Mouse (Mus musculus): ENCODE measurements around the gene Gm11541. TPM values are rescaled to one million over a fixed set of nuclear protein-coding genes. Genes with fewer than 3 reads are reported as not detected.
A peak's percentile ranks its signal among the peaks of the same experiment; 100 is the strongest.

Gm11541 gene
- total RNA-seq (2015; ENCODE audit: low replicate concordance) (not detected in 2 replicates), total RNA-seq (2017; ENCODE audit: low replicate concordance) (not detected in 2 replicates)

DNA sequence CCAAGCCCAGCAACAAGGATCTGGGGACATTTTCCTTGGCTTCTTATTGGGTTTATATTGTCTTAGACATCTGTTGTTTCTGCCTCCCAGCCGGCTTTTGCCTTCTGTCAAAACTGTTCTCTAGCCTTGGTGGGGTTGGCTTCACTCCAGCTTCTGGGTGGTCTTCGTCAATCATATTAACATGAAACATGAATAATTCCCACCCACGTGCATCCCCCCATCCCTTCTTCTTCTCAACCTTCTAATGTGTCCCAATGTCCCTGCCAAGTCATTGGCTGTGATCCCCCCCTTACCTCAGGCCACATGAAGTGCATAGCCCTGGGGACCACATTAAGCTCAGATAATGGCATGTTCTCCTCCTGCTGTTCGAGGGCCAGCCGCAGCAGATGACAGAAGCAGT lies at the start of gene Gm11541:
TSS of gene Gm11541 (minus strand) at position 28 of the 400 bp plus-strand sequence.
- ATAC-seq (replicated peaks; ENCODE audit: low FRiP score, poor library complexity, severe bottlenecking): no peak

DNA sequence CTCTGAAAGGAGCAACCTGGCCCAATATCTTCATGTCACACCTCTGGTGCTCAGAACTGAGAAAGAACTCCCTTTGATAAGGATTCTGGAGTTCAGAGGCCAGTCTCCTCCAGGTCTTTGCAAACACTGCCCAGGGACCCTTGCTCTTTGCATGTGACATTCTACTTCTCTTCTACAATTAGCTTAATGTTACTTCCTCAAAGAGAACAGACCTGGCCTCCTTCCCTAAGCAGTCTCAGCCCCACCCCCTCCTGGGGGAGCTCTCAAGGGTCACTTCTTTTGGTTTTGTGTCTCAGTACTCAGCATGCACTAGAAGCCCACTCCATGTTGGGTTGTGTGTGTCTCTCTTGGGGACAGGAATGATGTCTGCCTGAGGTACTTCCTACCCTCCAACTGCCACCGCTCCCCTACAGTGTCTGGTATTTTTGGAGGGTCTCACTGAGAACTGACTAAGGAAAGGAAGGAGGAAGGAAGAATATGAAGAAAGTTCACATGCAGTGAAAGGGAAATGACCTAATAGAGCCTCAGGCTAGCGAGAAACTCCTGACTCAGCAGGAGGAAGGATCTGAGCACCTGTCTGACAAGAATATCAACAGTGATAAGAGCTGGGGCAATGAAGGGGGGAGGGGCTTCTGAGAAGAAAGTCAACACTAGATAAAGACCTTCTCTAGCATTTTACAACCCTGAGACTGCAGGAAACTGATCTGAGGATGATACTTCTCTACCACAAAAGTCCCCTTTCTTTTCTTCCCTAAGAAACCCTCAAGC lies 48.8 kb upstream of the Gm11541 start:
- no peak for ATAC-seq (replicated peaks; ENCODE audit: low FRiP score, poor library complexity, severe bottlenecking)

DNA sequence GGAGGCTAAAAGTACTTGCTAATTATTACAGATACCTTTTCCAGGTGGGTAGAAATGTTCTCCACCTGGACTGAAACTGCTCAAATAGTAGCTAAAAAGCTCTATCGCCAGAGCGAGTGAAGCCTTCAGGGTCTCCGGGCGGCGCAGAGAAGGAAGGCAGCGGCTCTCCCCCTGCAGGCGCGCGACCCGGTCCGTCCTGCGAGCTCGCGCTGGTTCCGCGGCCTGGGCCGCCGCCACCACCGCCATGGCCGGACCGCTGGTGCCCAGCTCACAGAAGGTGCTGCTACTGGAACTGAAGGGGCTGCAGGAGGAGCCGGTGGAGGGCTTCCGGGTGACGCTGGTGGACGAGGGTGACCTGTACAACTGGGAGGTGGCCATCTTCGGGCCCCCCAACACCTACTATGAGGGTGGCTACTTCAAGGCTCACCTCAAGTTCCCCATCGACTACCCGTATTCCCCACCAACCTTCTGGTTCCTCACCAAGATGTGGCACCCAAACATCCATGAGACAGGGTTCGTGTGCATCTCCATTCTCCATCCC lies 37.5 kb upstream of the Gm11541 start, which contains the start of gene Cdc34b:
TSS of gene Cdc34b (plus strand) at position 51 of the 541 bp plus-strand sequence.
- ATAC-seq (replicated peaks; ENCODE audit: low FRiP score, poor library complexity, severe bottlenecking): no peak

DNA sequence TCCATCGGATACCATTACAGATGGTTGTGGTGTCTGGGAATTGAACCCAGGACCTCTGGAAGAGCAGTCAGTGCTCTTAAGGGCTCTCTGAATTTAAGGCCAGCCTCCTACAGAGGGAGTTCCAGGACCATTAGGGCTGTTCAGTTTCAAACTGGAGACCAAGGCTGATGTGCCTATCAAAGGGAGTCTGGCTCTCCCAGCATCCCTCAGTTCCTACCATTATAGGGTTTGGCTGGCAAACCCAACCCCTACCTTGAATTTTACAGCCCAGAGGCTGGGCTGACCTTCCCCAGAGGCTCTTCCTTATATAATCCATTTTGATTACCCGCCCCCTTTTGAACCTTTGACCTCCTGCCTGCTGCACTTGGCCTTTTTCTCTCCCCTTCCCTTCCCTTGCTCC lies 31.4 kb upstream of the Gm11541 start:
- no peak for ATAC-seq (replicated peaks; ENCODE audit: low FRiP score, poor library complexity, severe bottlenecking)

DNA sequence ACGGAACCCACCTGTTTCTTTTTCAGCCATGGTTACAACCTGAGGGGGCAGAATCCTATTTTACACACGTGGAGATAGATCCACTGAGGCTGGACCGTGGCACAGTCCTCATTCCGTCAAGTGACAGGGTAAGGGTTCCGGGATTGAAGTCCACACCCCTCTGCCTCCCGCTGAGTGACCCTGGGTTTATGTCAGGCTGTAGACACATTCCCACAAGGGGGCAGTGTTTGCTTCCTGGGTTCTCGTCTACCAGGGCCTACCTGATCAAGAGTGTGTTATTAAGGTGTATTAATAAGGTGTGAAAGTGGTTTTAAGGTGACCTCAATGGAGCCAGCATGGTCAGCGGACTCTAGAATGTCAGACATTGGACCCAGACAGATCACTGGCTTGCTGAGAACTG lies 28.5 kb upstream of the Gm11541 start:
- ATAC-seq (replicated peaks; ENCODE audit: low FRiP score, poor library complexity, severe bottlenecking): peak; percentile 29; the same call in 1 of the 2 replicates

DNA sequence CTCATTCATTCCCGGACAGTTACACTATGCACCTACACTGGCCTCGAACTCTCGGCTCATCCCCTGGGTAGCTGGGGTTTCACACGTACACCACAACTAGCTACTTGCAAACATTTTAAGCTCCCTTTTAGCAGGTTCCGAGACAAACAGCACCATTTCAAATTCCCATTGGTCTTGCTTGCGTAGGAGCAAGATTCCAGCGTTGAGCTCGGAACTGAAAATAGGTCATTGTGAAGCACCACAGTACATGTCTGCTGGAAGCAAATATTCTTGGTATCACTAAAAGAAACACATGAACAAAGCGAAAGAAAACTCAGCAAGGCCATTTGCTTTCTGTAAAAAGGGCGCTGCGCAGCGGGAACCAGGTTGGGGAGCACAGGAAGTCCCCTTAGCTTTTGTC lies 26.9 kb upstream of the Gm11541 start:
- ATAC-seq (replicated peaks; ENCODE audit: low FRiP score, poor library complexity, severe bottlenecking): no peak

DNA sequence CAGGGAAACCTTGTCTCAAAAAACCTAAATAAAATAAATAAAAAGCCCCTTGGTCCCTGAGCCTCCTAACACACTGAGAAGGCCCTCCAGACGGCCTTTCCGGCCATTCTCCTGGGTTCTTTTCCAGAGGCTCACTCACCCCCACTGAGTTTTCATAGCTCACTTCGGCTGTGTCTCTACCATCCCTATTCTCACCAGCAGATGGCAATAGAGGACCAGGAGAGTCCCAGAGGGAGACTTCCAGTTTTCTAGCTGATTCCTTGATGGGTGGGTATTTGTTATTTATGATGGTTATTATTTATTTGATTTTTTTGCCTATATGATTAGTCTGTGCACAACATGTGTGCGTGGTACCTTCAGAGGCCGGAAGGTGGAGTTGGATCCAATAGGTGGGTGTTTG lies 26.0 kb upstream of the Gm11541 start:
- no peak; the same call in 1 of the 2 replicates for ATAC-seq (replicated peaks; ENCODE audit: low FRiP score, poor library complexity, severe bottlenecking)

DNA sequence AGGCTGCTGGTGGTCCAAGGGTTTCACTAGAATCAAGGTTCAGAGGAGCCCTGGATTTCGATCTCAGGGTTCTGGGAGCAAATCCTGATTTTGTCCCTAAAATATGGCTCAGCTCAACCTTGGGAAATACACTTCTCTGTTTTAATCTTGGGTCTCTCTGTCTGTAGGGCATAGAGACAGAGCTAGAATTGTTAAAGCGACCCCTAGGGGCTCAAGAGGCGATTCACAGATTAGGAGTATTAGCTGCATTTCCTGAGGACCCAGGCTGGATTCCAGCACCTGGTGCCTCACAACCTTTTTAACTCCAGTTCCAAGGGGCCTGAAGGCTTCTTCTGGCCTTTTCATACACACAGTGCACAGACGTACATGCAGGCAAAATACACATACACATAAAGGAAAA lies 25.3 kb upstream of the Gm11541 start:
- no peak for ATAC-seq (replicated peaks; ENCODE audit: low FRiP score, poor library complexity, severe bottlenecking)

DNA sequence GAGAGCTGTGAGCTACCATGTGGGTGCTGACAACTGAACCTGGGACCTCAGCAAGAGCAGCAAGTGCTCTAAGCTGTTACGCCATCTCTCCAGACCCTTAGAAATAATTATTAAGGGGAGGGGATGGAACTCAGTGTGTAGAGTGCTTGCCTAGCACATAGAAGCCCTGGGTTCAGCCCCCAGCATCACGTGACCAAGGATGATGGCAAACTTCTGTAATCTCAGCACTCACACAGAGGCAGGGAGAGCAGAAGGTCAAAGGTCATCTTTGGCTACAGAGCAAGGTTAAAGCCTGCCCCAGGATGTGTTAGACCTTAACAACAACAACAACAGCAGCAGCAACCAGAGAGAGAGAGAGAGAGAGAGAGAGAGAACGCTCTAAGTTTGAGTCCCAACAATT lies 24.2 kb upstream of the Gm11541 start:
- no peak for ATAC-seq (replicated peaks; ENCODE audit: low FRiP score, poor library complexity, severe bottlenecking)

DNA sequence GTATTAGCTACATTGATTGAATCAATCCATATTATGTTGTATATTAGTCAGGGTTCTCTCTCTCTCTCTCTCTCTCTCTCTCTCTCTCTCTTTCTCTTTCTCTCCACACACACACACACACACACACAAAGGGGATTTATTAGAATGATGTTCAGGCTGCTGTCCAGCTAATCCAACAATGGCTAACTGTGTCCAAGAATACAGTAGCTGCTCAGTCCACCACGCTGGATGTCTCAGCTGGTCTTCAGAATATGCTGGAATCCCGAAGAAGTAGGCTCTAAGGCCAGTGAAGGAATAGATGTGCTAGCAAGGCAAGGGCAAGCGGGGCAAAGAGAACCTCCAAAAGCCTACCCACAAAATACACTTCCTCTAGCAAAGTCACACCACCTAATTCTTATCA lies 23.0 kb upstream of the Gm11541 start:
- no peak for ATAC-seq (replicated peaks; ENCODE audit: low FRiP score, poor library complexity, severe bottlenecking)

DNA sequence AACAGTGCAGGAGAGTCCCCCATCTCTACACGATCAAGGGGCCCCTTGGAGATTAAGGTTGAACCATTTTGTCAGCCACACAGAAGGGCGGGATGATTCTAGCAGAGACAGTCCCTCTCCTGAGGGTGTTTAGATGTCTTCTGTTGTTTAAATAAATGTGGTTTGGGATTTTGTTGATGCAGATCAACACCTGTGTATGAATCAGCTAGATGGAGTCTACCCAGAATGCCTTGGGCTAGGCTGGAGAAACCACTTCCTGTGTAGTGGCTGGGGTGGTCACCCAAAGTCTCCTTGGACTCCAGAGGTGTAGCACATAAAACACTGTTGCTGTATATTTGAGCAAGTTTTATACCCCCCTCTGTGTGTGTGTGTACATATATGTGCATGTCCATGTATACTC lies 14.9 kb upstream of the Gm11541 start:
- no peak for ATAC-seq (replicated peaks; ENCODE audit: low FRiP score, poor library complexity, severe bottlenecking)

DNA sequence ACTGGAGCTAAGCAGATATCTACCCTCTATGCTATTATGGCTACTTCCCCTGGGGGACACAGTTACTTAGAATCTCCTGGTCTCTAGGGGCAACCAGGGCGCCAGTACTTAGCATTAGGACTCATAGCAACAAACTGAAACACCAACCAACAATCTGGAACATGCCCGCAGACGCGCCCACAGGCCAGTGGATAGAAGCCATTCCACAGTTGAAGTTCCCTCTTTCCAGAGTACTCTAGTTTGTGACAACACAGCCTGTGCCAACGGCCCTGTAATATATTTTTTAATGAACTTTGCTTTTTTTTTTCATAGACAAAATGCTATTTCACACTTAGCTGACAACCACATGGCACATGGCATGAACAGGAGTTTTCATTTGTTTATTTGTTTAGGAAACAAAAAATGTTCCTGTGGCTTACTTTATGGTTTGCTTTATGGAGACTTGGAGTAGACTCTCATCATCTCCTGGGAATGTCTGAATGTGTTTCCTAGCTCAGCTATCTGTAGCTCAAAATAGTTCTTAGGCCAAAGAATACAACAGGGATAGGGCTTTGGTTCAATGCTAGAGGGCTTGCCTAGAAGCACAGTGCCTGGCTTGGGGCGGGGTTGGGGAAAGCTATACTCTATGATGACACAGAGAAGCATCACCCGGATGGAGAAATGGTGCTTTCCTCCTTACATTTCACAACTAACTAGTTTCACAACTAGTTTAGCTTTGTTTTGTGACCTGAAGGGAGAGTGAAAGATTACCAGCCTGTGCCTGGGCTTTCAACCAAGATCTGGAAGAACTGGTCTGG lies 14.0 kb upstream of the Gm11541 start:
- ATAC-seq (replicated peaks; ENCODE audit: low FRiP score, poor library complexity, severe bottlenecking): no peak

DNA sequence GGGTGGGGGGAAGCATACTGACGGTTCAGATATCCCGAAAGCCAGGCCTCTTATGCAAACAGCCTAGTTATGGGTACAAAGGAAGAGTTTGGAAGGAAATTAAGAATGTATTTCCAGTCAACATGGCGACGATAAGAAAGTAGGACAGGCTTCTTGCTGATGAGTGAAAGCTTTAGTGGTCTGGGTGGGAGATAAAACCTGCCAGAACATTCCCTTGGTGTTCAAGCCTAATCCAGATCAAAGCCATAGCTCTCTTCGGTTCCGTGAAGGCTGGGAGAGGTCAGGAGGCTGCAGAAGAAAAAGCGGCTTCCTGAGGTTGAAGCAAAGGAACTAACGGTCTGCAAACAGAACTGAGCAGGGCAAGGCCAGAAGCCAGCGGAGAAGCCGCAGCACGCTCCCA lies 12.9 kb upstream of the Gm11541 start:
- no peak for ATAC-seq (replicated peaks; ENCODE audit: low FRiP score, poor library complexity, severe bottlenecking)

DNA sequence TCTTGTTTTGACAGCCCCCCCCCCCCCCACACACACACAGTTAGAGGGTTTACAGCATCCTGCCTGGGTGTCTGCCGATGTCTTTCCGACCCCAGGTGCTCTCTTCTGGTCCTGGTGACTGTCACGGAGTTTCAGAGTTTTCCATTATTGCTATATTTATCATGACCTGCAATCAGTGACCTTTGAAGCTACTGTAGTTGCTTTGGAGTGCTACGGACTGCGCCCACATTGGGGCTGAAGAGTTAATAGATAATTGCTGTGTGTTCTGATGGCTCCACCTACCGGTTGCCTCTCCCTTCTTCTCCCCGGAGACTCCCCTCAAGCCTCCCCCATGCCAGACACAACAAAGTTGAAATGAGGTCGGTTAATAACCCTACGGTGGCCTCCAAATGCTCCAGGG lies 12.5 kb upstream of the Gm11541 start:
- no peak for ATAC-seq (replicated peaks; ENCODE audit: low FRiP score, poor library complexity, severe bottlenecking)

DNA sequence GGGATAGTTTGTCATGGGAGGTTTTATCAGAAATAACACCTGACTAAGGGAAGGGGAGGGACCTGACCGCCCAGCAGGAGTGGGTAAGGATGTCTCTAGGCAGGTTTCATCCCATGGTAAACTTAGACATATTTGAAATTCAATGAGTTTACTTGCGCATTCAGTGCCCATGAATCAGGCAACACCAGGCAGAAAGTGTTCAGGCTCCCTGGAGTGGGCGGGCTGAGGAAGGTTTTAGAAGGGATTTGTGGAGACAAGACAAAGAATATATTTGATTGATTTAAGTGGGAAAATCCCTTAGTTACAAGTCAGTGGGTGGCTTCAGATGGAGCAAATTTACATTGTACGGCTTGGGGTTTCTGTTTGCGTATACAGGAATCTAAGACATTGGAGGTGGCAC lies 11.3 kb upstream of the Gm11541 start:
- ATAC-seq (replicated peaks; ENCODE audit: low FRiP score, poor library complexity, severe bottlenecking): no peak

DNA sequence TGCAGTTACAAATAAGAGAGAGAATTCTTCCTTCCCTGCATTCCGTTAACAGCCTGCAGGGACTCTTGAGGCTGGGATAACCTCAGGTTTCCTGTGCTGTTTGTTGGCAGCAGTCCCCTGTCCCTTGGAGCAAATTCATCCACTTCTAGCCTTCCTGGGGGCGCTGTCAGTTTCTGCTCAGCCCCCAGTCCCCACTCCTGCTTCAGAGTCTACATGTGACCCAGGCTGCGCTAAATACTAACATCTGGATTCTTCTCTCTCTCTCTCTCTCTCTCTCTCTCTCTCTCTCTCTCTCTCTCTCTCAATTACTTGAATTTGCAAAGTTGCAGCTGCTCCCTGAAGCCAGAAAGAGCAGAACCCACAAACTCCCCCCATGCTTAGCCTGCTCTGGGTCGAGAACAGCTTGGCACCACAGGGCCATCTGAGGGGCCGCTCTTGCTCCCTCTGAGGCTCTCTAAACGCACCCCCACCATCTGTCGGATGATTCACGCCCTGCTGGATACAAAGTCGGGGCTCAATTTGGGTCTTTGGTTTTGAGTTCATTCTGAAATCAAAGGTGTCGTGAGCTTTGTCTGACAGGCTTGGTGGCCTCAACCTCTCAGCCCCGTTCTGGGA lies 9.1 kb upstream of the Gm11541 start:
- ATAC-seq (replicated peaks; ENCODE audit: low FRiP score, poor library complexity, severe bottlenecking): no peak

DNA sequence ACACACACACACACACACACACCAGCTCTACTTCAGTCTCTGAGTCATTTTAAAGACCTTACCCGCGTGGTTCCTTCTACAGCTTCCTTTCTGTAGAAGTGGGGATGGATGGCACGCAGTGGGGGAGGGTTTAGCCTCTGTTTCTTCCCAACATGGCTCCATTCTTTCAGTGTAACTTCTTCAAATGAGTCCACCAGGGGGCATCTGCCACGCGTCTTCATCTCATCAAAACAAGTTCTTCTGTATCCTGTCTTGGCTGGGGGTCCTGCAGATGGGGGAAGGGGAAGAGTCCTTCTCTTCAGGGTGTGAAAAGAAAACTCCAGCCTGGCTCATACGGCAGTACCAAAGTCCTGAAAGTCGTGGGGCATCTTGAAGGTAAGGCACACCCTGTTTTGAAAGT lies 279 bp downstream of the Gm11541 start:
- no peak for ATAC-seq (replicated peaks; ENCODE audit: low FRiP score, poor library complexity, severe bottlenecking)

DNA sequence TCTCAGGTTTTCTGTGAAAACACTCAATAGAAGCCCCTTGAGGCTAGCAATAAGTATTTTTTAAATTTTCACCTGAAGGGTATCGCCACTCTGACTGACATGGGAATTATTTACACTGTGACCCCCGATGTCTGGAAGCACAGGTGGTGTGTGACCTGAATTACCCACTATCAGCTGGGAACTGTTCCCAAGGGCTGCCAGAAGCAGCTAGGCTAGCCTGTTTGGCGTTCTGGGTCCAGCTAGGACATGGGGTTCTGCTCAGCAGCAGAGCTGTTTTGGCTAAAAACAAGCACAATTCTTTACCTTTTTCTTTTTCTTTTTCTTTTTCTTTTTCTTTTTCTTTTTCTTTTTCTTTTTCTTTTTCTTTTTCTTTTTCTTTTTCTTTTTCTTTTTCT lies 2.1 kb downstream of the Gm11541 start:
- no peak for ATAC-seq (replicated peaks; ENCODE audit: low FRiP score, poor library complexity, severe bottlenecking)

DNA sequence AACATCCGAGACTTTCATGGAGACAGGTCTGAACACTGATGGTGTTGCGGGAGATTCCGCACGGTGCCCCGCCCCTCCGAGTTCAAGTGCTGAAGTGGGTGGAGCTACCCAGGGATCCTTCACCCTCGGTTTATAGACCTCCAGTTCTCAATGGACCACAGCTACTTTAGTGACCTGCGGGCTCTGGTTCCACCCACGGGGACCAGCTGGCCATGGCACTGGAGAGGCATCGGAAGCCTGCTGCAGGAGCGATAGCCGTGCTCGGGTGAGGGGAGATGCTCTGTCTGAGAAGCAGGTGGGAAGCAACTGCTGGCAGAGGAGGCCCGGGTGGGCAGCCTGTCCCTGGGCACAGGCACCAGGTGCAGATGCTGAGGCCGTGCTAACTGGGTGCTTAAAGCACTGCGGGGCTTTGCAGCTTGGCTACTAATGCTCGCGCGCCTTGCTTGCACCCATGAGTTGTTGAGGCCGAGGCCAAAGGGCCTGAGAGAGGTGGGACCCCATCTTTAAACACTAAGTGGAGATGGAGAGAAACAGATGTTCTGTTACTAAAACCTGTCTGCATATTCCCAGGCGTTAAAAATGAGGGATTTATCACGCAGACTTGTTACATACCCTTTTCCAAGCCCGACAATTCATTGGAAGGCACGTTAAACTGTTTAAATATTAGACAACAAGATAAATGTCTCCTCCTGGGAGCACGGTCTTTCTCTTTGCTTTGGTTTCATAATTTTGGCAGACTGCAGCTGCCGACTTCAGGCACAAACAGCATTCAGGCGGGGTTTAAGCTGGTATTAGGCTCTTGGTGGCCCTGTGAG lies 2.7 kb downstream of the Gm11541 start:
- ATAC-seq (replicated peaks; ENCODE audit: low FRiP score, poor library complexity, severe bottlenecking): no peak

DNA sequence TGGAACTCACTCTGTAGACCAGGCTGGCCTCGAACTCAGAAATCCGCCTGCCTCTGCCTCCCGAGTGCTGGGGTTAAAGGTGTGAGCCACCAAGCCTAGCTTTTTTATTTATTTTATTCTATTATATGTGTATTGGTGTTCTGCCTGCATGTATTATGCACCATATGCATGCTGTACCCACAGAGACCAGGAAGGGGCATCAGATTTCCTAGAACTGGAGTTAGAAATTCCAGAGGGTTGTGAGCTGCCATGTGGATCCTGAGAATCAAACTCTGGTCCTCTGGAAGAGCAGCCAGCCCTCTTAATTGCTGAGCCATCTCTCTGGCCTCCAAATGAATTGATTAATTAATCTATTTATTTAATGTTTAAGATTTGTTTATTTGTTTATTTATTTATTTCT lies 4.9 kb downstream of the Gm11541 start:
- no peak for ATAC-seq (replicated peaks; ENCODE audit: low FRiP score, poor library complexity, severe bottlenecking)

Data from erythroblast, adult 5-6 weeks (primary cell).